Mouse (Mus musculus): ENCODE data around the gene Aox4.

Aox4 gene

DNA sequence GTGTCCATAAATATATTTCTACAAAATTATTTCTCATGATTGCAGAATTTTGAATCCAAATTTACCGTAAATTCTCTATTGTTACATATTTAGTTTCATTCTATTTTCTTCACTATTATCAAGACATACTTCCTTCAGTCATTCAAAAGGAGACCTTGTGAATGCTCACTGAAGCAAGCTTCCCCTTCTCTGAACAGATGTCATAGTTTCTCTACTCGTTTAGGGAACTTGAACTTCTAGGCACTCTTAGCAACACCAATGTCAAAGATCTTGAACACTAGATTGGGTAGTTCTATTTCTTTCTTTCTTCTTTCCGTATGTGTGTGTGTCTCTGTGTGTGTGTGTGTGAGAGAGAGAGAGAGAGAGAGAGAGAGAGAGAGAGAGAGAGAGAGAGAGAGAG is 34.3 kb downstream of the Aox4 start:
- DNase-seq (ENCODE audit: low read depth, low spot score) = no peak

GRCm38 (mm10) chr1:58248518-58248917 is 38.3 kb downstream of the Aox4 start:
- DNase-seq (ENCODE audit: low read depth, low spot score) = no peak

- DNase-seq (ENCODE audit: low read depth, low spot score) = no peak
These were observed 43.3 kb downstream of the Aox4 start for GRCm38 (mm10) chr1:58253466-58253865.

GRCm38 (mm10) chr1:58257195-58257991 is 47.2 kb downstream of the Aox4 start:
- no peak for DNase-seq (ENCODE audit: low read depth, low spot score)

DNA sequence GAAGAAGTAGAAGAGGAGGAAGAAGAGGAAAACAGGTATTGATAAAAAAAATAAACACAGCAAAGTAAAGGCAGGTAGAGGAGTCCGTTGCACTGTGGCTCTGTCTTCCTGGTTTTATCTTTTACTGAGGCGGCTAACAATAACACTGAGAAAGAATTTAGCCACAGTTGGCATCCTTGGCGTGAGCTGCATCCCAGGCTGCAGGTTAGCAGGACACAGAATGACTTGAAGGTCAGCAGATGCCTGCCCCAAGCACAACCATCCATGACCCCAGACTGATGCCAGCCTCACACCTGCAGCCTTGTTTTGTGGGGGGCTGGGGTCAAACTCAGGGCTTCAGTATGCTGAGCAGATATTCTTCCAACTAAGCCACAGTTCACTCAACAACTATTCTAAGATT is 50.1 kb downstream of the Aox4 start:
- DNase-seq (ENCODE audit: low read depth, low spot score) = no peak

- DNase-seq (ENCODE audit: low read depth, low spot score) = no peak
These were observed 58.0 kb downstream of the Aox4 start for GRCm38 (mm10) chr1:58268231-58268630.

GRCm38 (mm10) chr1:58270807-58271569 is 60.8 kb downstream of the Aox4 start:
- DNase-seq (ENCODE audit: low read depth, low spot score) = peak; percentile 69

DNA sequence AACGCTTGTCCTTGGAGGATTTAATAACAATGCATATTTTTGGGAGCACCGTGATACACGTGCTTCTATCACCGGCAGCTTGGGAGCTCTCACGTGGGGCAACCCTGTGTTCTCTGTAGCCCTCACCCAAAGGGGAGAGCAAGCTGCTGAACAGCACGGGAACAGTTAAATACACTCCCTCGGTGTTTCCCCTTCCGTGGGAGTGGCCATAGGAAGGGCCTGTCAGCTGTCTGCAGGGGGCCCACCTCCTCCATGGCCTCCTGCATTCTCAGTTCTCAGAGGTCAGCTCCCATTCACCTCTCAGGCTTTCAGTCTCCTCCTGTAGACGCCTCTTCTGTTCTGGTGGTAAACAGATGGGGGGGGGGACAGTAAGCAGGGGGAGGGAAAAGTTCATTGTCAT is 65.7 kb downstream of the Aox4 start:
- no peak for DNase-seq (ENCODE audit: low read depth, low spot score)

DNA sequence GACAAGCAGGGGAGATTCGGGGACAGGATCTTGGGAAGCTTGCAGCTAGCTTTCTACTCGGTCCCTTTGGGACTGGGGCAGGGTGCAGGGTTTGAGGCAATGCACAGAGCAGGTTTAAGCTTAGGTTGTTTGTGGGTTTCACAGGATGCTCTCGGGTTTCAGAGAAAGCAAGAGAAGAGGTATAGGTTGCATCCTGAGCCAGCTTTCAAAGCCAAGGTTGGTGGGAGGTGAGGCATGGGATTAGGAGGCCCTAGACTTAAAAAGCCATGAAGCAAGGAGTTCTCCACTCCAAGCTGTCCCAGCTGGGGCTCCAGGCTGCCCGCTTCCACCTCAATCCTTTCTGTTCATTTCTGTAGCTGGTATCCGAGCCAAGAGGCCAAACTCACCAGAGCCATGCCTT is 67.8 kb downstream of the Aox4 start, which contains the start of gene Aox2:
Aox2 (plus strand) TSS at position 301 of the 400 bp plus-strand sequence.
- no peak for DNase-seq (ENCODE audit: low read depth, low spot score)

- DNase-seq (ENCODE audit: low read depth, low spot score) = no peak
These were observed 68.3 kb downstream of the Aox4 start for GRCm38 (mm10) chr1:58278513-58278912.

DNA sequence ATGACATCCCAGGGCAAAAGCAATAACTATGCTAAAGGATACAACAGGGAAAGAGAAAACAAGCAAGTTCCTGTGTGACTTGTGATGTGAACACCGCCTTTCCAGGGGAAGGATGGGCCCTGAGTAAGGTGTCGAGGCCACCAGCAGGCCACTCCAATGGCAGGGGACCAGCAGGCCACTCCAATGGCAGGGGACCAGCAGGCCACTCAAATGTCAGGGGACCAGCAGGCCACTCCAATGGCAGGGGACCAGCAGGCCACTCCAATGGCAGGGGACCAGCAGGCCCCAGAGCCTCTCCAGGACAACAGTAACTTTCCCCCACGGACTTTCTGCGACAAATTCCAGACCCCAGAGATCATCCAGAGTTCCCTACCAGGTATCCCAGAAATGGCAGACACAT is 70.2 kb downstream of the Aox4 start:
- DNase-seq (ENCODE audit: low read depth, low spot score) = no peak

- DNase-seq (ENCODE audit: low read depth, low spot score) = no peak
These were observed 70.9 kb downstream of the Aox4 start for GRCm38 (mm10) chr1:58280939-58281624.

DNA sequence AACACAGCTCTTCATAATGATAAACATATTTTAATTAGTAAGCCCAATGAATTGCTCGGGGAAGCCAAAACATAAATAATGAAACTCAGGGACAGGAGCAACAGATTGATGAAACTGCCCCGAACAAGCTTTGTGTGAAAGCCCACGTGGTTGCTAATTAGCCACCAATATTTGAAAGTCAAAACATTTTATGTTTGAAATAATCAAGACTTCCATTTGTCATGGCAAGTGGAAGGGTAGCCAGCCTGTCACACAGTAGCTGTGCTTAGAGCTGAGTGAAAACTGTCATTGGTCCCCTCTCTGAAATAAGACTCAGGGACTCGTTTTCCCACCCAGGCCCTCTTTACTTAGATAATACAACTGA is 71.4 kb downstream of the Aox4 start:
- no peak for DNase-seq (ENCODE audit: low read depth, low spot score)

GRCm38 (mm10) chr1:58284505-58284904 is 74.3 kb downstream of the Aox4 start:
- DNase-seq (ENCODE audit: low read depth, low spot score) = no peak

- no peak for DNase-seq (ENCODE audit: low read depth, low spot score)
These were observed 77.9 kb downstream of the Aox4 start for GRCm38 (mm10) chr1:58288091-58288490.

DNA sequence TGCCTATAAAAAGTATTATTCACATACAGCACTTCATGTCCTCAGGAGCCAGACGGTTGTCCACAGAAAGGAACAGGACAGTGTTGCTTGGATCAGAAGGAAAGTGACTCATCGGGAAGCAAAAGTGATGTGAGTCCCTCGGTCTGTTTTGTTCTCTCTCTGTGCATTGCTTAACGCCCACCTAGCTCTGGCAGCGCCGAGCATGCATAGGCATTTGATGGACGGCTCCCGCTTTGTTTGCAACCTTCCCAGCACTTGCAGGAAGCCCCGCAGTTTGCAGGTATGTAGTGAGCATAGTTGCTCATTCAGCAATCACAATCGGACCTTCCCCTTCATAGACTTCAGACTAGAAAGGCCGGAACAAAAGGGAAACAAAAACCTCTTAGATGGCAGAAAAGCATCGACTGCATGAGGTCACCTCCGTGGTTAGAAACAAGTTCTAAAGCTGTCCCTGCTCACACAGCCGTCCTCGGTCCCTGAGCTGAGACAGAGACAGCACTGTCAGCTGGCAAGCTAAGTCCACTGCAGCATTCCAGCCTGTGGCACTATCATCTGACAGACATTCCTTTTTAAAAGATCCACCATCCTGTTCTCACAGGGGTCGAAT is 79.8 kb downstream of the Aox4 start:
- DNase-seq (ENCODE audit: low read depth, low spot score) = no peak

GRCm38 (mm10) chr1:58291394-58292300 is 81.5 kb downstream of the Aox4 start:
- DNase-seq (ENCODE audit: low read depth, low spot score) = no peak

GRCm38 (mm10) chr1:58294730-58295129 is 84.5 kb downstream of the Aox4 start:
- no peak for DNase-seq (ENCODE audit: low read depth, low spot score)

- DNase-seq (ENCODE audit: low read depth, low spot score) = peak; percentile 84
These were observed 86.1 kb downstream of the Aox4 start for GRCm38 (mm10) chr1:58296278-58296677.

GRCm38 (mm10) chr1:58296821-58297220 is 86.6 kb downstream of the Aox4 start:
- DNase-seq (ENCODE audit: low read depth, low spot score) = no peak

DNA sequence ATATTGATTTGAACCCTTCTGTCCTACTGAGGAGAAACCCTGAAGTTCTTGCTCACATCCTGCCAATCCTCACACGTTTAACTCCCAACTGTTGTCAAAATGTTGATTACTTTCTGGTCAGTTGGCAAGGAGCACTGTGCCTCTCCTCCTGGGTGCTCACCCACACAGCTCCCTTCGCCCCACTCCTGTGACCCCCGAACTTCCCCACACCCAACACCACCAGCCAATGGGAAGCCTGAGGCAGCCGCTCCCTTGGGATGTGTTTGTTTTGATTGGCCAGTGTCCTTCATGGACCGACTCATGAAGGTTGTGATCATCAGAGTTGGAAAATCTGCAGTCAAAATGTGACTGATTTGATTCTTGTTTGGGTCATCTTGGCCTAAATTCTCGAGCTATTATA is 88.2 kb downstream of the Aox4 start:
- DNase-seq (ENCODE audit: low read depth, low spot score) = no peak
